Mouse (Mus musculus) cerebellum, postnatal 10 days (tissue): ENCODE data around the gene Fzd10.

Experiments
- DNase-seq, 2 experiments: peaks; one replicate each; pipeline ENCODE4 v3.0.0; 2021; ENCODE audit warnings: mixed read lengths in 2 of 2

Fzd10 gene

GRCm38 (mm10) chr5:128600072-128601021 lies at the start of gene Fzd10:
TSS of gene Fzd10 (plus strand) at chr5:128600844.
- peak; percentile 66 to 79 for DNase-seq

GRCm38 (mm10) chr5:128551448-128551847 lies 49.2 kb upstream of the Fzd10 start:
- no peak for DNase-seq

GRCm38 (mm10) chr5:128552136-128552890 lies 48.3 kb upstream of the Fzd10 start:
- DNase-seq = no peak

- DNase-seq = no peak
Measured at GRCm38 (mm10) chr5:128558126-128558525, 42.5 kb upstream of the Fzd10 start.

GRCm38 (mm10) chr5:128567313-128567712 lies 33.3 kb upstream of the Fzd10 start:
- no peak for DNase-seq

GRCm38 (mm10) chr5:128568970-128569369 lies 31.7 kb upstream of the Fzd10 start:
- no peak for DNase-seq

GRCm38 (mm10) chr5:128570091-128570490 lies 30.6 kb upstream of the Fzd10 start:
- no peak for DNase-seq

- no peak for DNase-seq
Measured at GRCm38 (mm10) chr5:128570848-128571247, 29.8 kb upstream of the Fzd10 start.

- DNase-seq = no peak
Measured at GRCm38 (mm10) chr5:128571706-128572105, 28.9 kb upstream of the Fzd10 start.

- DNase-seq = peak in 1 of 2 experiments; percentile 43
Measured at GRCm38 (mm10) chr5:128575997-128576579, 24.6 kb upstream of the Fzd10 start.

GRCm38 (mm10) chr5:128579047-128579650 lies 21.5 kb upstream of the Fzd10 start:
- DNase-seq = no peak

GRCm38 (mm10) chr5:128580931-128581330 lies 19.7 kb upstream of the Fzd10 start:
- DNase-seq = no peak

GRCm38 (mm10) chr5:128581516-128581921 lies 19.1 kb upstream of the Fzd10 start:
- no peak for DNase-seq

GRCm38 (mm10) chr5:128589231-128589630 lies 11.4 kb upstream of the Fzd10 start:
- no peak for DNase-seq

- no peak for DNase-seq
Measured at GRCm38 (mm10) chr5:128593446-128593845, 7.2 kb upstream of the Fzd10 start.

- peak; percentile 45 to 65 for DNase-seq
Measured at GRCm38 (mm10) chr5:128596813-128597212, 3.8 kb upstream of the Fzd10 start.

- DNase-seq = no peak
Measured at GRCm38 (mm10) chr5:128597381-128597780, 3.3 kb upstream of the Fzd10 start.

- peak; percentile 59 to 78 for DNase-seq
Measured at GRCm38 (mm10) chr5:128598191-128598720, 2.4 kb upstream of the Fzd10 start.

GRCm38 (mm10) chr5:128598760-128599364 lies 1.8 kb upstream of the Fzd10 start:
- DNase-seq = peak in 1 of 2 experiments; percentile 22

GRCm38 (mm10) chr5:128599365-128600071 lies 1.1 kb upstream of the Fzd10 start:
- DNase-seq = peak; percentile 33 to 42
